Mouse (Mus musculus): ENCODE measurements around the gene Cyp46a1. TPM values are rescaled to one million over a fixed set of nuclear protein-coding genes. Genes with fewer than 3 reads are reported as not detected.
A peak's percentile ranks its signal among the peaks of the same experiment; 100 is the strongest.

Gene Cyp46a1
- total RNA-seq (2021), result under 1 TPM; 0.41 to 0.44 TPM

GRCm38 (mm10) chr12:108333895-108334445 lies at the start of gene Cyp46a1:
Cyp46a1 (plus strand) TSS chr12:108334381.
- peak; percentile 99 for DNase-seq
- intact Hi-C loops (cut with DNase I), result no loop called here

GRCm38 (mm10) chr12:108284455-108285224 lies 49.5 kb upstream of the Cyp46a1 start:
- intact Hi-C loops (cut with DNase I), result no loop called here
- no peak for DNase-seq

GRCm38 (mm10) chr12:108285225-108286011 lies 48.8 kb upstream of the Cyp46a1 start:
- intact Hi-C loops (cut with DNase I), result no loop called here
- no peak for DNase-seq

- intact Hi-C loops (cut with DNase I), result no loop called here
- DNase-seq, result no peak
These were observed 47.8 kb upstream of the Cyp46a1 start for GRCm38 (mm10) chr12:108286381-108286780.

GRCm38 (mm10) chr12:108287011-108287410 lies 47.2 kb upstream of the Cyp46a1 start:
- intact Hi-C loops (cut with DNase I), result no loop called here
- no peak for DNase-seq

- intact Hi-C loops (cut with DNase I), result no loop called here
- no peak for DNase-seq
These were observed 45.9 kb upstream of the Cyp46a1 start for GRCm38 (mm10) chr12:108288127-108288880.

- DNase-seq, result no peak
- intact Hi-C loops (cut with DNase I), result loop anchor here (1.0 kb wide), 1 partner anchor 75 kb away; no protein-coding TSS in a partner anchor
These were observed 41.8 kb upstream of the Cyp46a1 start for GRCm38 (mm10) chr12:108292419-108292818.

GRCm38 (mm10) chr12:108292957-108293356 lies 41.2 kb upstream of the Cyp46a1 start:
- peak; percentile 77 to 79 for DNase-seq
- intact Hi-C loops (cut with DNase I), result loop anchor here (1.0 kb wide), 2 partner anchors 76 to 84 kb away; no protein-coding TSS in a partner anchor

GRCm38 (mm10) chr12:108294620-108295019 lies 39.6 kb upstream of the Cyp46a1 start:
- no peak for DNase-seq
- intact Hi-C loops (cut with DNase I), result no loop called here

- no peak for DNase-seq
- intact Hi-C loops (cut with DNase I), result no loop called here
These were observed 37.1 kb upstream of the Cyp46a1 start for GRCm38 (mm10) chr12:108297033-108297432.

GRCm38 (mm10) chr12:108301006-108301405 lies 33.2 kb upstream of the Cyp46a1 start:
- intact Hi-C loops (cut with DNase I), result no loop called here
- no peak for DNase-seq

- no peak for DNase-seq
- intact Hi-C loops (cut with DNase I), result no loop called here
These were observed 30.3 kb upstream of the Cyp46a1 start for GRCm38 (mm10) chr12:108303778-108304365.

GRCm38 (mm10) chr12:108305172-108305571 lies 29.0 kb upstream of the Cyp46a1 start:
- DNase-seq, result no peak
- intact Hi-C loops (cut with DNase I), result no loop called here

- intact Hi-C loops (cut with DNase I), result no loop called here
- DNase-seq, result peak; percentile 65 to 71
These were observed 28.1 kb upstream of the Cyp46a1 start, which contains the start of gene Hhipl1 for GRCm38 (mm10) chr12:108305812-108306794. Hhipl1 (plus strand) TSS chr12:108306270.

GRCm38 (mm10) chr12:108307553-108307952 lies 26.6 kb upstream of the Cyp46a1 start:
- intact Hi-C loops (cut with DNase I), result no loop called here

GRCm38 (mm10) chr12:108308363-108308856 lies 25.8 kb upstream of the Cyp46a1 start:
- peak; percentile 58 to 73 for DNase-seq
- intact Hi-C loops (cut with DNase I), result no loop called here

More at GRCm38 (mm10) chr12:108307553-108307952, 26.6 kb upstream of the Cyp46a1 start:
- peak; percentile 65 to 69 for DNase-seq

GRCm38 (mm10) chr12:108309116-108309794 lies 24.9 kb upstream of the Cyp46a1 start:
- intact Hi-C loops (cut with DNase I), result no loop called here
- DNase-seq, result peak; percentile 47 to 66

- intact Hi-C loops (cut with DNase I), result no loop called here
- no peak for DNase-seq
These were observed 24.1 kb upstream of the Cyp46a1 start for GRCm38 (mm10) chr12:108310041-108310440.

All from heart, postnatal 36 days (tissue).